Mouse (Mus musculus): ENCODE data around the gene Coro7. TPM values are rescaled to one million over a fixed set of nuclear protein-coding genes. Genes with fewer than 3 reads are reported as not detected.

The Coro7 gene
- total RNA-seq, 1 experiment, result 14.4 TPM

- peaks cover 17 to 46% of the 10 kb centered on the region in 2 experiments for H3K4me1 ChIP-seq (ENCODE audit: control insufficient read depth in 2 of 2, insufficient read depth in 2 of 2, low read length in 2 of 2, poor library complexity in 1 of 2)
- in situ Hi-C loops (cut with MboI; ENCODE audit: low sequenced_read_pairs in 2 of 2, unreplicated experiment in 2 of 2), result no loop called here
- H3K36me3 ChIP-seq (ENCODE audit: control insufficient read depth, insufficient read depth, low read length, poor library complexity, severe bottlenecking), result no peaks in the 10 kb centered on the region
- peak overlapping the region; percentile 89 for H3K9ac ChIP-seq (ENCODE audit: insufficient read depth, low read depth, low read length, poor library complexity, severe bottlenecking)
- no peaks in the 10 kb centered on the region for H3K9me3 ChIP-seq (ENCODE audit: control insufficient read depth, insufficient read depth, low read depth, low read length)
- TF ChIP-seq HCFC1 (IDR thresholded peaks at IDR 0.05; ENCODE audit: borderline replicate concordance, insufficient read depth, low read length) (no peak), ZNF384 (IDR thresholded peaks at IDR 0.05; ENCODE audit: low read depth, low read length) (no peak), CHD2 (IDR thresholded peaks at IDR 0.05; ENCODE audit: low read depth, low read length) (no peak), MAFK (IDR thresholded peaks at IDR 0.05; ENCODE audit: insufficient read depth, low read depth, low read length) (no peak), ZC3H11A (IDR thresholded peaks at IDR 0.05; ENCODE audit: borderline replicate concordance, low read depth, low read length) (no peak)
- H3K27ac ChIP-seq (ENCODE audit: insufficient read depth, low read depth, low read length, poor library complexity, severe bottlenecking), result no peak overlapping the region
- peak overlapping the region; percentile 96 for H3K4me3 ChIP-seq (ENCODE audit: insufficient read depth in 1 of 2, low read depth in 1 of 2, low read length in 2 of 2, poor library complexity in 1 of 2, severe bottlenecking in 1 of 2)
- no peak for DNase-seq (ENCODE audit: low read depth, low spot score)
Measured at GRCm38 (mm10) chr16:4595527-4595963, 84.0 kb downstream of the Coro7 start.

DNA sequence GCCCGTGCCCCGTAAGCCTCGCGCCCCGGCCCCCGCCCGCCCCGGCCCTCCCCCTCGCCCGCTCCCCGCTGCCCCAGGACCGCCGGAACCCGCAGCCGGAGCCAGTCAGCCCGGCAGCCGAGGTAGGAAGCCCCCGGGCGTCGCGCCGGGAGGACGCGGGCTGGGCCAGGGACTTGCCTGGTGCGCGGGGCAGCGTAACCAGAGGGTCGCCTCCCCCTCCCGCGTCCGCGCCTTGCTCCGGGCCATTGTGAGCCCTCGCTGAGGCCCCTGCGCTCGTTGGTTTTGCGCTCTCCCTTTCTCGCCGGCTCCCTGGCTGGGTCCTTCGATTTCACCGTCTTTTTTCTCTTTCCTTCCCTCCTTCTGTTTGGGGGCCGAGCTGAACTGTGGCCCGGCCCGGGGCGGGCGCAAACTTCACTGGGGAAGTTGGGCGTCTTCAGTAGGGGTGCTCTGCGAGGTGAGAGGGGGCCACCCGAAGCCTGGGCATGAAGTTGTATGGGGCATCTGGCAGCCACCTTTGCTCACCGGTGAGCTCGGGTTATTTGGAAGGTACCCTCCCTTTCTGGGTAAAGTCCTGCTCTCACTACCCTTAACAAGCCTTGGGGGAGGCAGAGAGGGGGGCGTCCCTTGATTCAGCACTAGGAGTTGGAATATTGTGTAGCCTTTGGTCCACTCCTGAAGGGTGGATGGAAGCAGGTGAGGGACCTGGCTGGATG lies 84.6 kb downstream of the Coro7 start:
- Histone ChIP-seq H3K4me1 (ENCODE audit: control insufficient read depth in 2 of 2, insufficient read depth in 2 of 2, low read length in 2 of 2, poor library complexity in 1 of 2) (peaks cover 15 to 41% of the 10 kb centered on the region in 2 experiments), H3K9ac (ENCODE audit: insufficient read depth, low read depth, low read length, poor library complexity, severe bottlenecking) (peak overlapping the region; percentile 89), H3K36me3 (ENCODE audit: control insufficient read depth, insufficient read depth, low read length, poor library complexity, severe bottlenecking) (no peaks in the 10 kb centered on the region), H3K27ac (ENCODE audit: insufficient read depth, low read depth, low read length, poor library complexity, severe bottlenecking) (peak overlapping the region; percentile 59), H3K4me3 (ENCODE audit: insufficient read depth in 1 of 2, low read depth in 1 of 2, low read length in 2 of 2, poor library complexity in 1 of 2, severe bottlenecking in 1 of 2) (peak overlapping the region; percentile 96), H3K9me3 (ENCODE audit: control insufficient read depth, insufficient read depth, low read depth, low read length) (no peaks in the 10 kb centered on the region)
- DNase-seq (ENCODE audit: low read depth, low spot score), result no peak
- TF ChIP-seq HCFC1 (IDR thresholded peaks at IDR 0.05; ENCODE audit: borderline replicate concordance, insufficient read depth, low read length) (no peak), ZNF384 (IDR thresholded peaks at IDR 0.05; ENCODE audit: low read depth, low read length) (no peak), MAFK (IDR thresholded peaks at IDR 0.05; ENCODE audit: insufficient read depth, low read depth, low read length) (no peak), ZC3H11A (IDR thresholded peaks at IDR 0.05; ENCODE audit: borderline replicate concordance, low read depth, low read length) (no peak), CHD2 (IDR thresholded peaks at IDR 0.05; ENCODE audit: low read depth, low read length) (no peak)
- in situ Hi-C loops (cut with MboI; ENCODE audit: low sequenced_read_pairs in 2 of 2, unreplicated experiment in 2 of 2), result no loop called here

- no peak for TF ChIP-seq CHD2 (IDR thresholded peaks at IDR 0.05; ENCODE audit: low read depth, low read length)
- no peak for TF ChIP-seq MAFK (IDR thresholded peaks at IDR 0.05; ENCODE audit: insufficient read depth, low read depth, low read length)
- no peak for TF ChIP-seq HCFC1 (IDR thresholded peaks at IDR 0.05; ENCODE audit: borderline replicate concordance, insufficient read depth, low read length)
- no peak for TF ChIP-seq ZC3H11A (IDR thresholded peaks at IDR 0.05; ENCODE audit: borderline replicate concordance, low read depth, low read length)
- no peak for TF ChIP-seq ZNF384 (IDR thresholded peaks at IDR 0.05; ENCODE audit: low read depth, low read length)
- Histone ChIP-seq H3K9ac (ENCODE audit: insufficient read depth, low read depth, low read length, poor library complexity, severe bottlenecking) (peak within 1 kb of the TSS; percentile 89), H3K4me3 (ENCODE audit: insufficient read depth in 1 of 2, low read depth in 1 of 2, low read length in 2 of 2, poor library complexity in 1 of 2, severe bottlenecking in 1 of 2) (peak within 1 kb of the TSS; percentile 96), H3K4me1 (ENCODE audit: control insufficient read depth in 2 of 2, insufficient read depth in 2 of 2, low read length in 2 of 2, poor library complexity in 1 of 2) (peaks cover 9 to 34% of the 10 kb centered on the region in 2 experiments), H3K36me3 (ENCODE audit: control insufficient read depth, insufficient read depth, low read length, poor library complexity, severe bottlenecking) (no peaks in the 10 kb centered on the region), H3K27ac (ENCODE audit: insufficient read depth, low read depth, low read length, poor library complexity, severe bottlenecking) (peak within 1 kb of the TSS; percentile 78), H3K9me3 (ENCODE audit: control insufficient read depth, insufficient read depth, low read depth, low read length) (no peaks in the 10 kb centered on the region)
- DNase-seq (ENCODE audit: low read depth, low spot score), result peak; percentile 73
- in situ Hi-C loops (cut with MboI; ENCODE audit: low sequenced_read_pairs in 2 of 2, unreplicated experiment in 2 of 2), result no loop called here
Measured at GRCm38 (mm10) chr16:4593971-4594813, 85.4 kb downstream of the Coro7 start, which contains the start of gene Glis2. Gene Glis2 (plus strand): TSS chr16:4594713.

DNA sequence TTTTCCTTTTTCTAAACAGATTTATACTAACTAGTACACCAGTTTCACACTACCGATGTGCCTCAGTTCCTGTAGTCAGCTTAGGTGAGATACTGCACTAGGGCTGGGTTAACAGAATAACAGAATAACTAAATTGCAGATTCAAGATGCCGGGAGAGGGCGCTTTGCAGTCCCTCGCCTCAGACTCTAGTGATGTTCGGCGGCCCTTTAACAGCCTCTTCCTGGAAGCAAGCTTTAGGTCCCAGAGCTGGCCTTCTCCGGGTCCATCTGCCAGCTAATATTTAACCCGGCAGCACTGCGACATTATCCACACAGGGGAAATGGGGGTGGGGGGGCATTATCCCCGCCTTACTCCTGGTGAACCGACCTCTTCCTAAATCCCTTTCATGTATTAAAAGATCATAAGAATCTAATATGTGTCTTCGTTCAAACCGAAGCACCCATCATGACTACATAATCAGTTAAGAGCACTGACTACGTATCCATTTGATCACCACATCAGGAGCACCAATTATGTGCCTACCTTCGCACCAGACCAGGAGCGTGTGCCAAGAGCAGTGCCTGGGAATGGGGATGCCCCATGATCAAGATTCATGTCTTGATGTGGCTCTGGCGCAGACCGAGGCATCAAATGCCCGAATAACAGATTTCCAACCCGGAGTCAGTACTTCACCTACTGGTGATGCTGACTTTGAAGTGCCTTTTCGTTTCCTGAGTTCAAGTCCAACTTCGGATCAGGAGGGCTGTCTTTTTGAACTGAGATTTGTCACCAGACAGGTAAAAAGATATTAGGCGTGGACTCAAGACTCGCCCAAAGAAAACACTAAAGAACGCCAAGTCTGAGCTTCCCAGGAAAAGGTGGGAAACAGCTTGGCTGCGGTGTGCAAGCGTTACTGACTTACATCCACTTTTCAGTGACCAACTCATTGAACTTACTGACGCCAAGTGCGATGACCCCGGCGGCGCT lies 86.4 kb downstream of the Coro7 start:
- DNase-seq (ENCODE audit: low read depth, low spot score), result no peak

More for the DNA sequence above, 86.4 kb downstream of the Coro7 start:
- in situ Hi-C loops (cut with MboI; ENCODE audit: low sequenced_read_pairs in 2 of 2, unreplicated experiment in 2 of 2), result no loop called here
- Histone ChIP-seq H3K36me3 (ENCODE audit: control insufficient read depth, insufficient read depth, low read length, poor library complexity, severe bottlenecking) (no peaks in the 10 kb centered on the region), H3K4me3 (ENCODE audit: insufficient read depth in 1 of 2, low read depth in 1 of 2, low read length in 2 of 2, poor library complexity in 1 of 2, severe bottlenecking in 1 of 2) (peak overlapping the region; percentile 96), H3K27ac (ENCODE audit: insufficient read depth, low read depth, low read length, poor library complexity, severe bottlenecking) (peak overlapping the region; percentile 78; the same call in 1 of the 2 replicates), H3K4me1 (ENCODE audit: control insufficient read depth in 2 of 2, insufficient read depth in 2 of 2, low read length in 2 of 2, poor library complexity in 1 of 2) (peaks cover 9 to 25% of the 10 kb centered on the region in 2 experiments), H3K9me3 (ENCODE audit: control insufficient read depth, insufficient read depth, low read depth, low read length) (no peaks in the 10 kb centered on the region), H3K9ac (ENCODE audit: insufficient read depth, low read depth, low read length, poor library complexity, severe bottlenecking) (peak overlapping the region; percentile 69)
- TF ChIP-seq MAFK (IDR thresholded peaks at IDR 0.05; ENCODE audit: insufficient read depth, low read depth, low read length), result no peak
- no peak for TF ChIP-seq ZNF384 (IDR thresholded peaks at IDR 0.05; ENCODE audit: low read depth, low read length)
- TF ChIP-seq HCFC1 (IDR thresholded peaks at IDR 0.05; ENCODE audit: borderline replicate concordance, insufficient read depth, low read length), result no peak
- no peak for TF ChIP-seq ZC3H11A (IDR thresholded peaks at IDR 0.05; ENCODE audit: borderline replicate concordance, low read depth, low read length)
- no peak for TF ChIP-seq CHD2 (IDR thresholded peaks at IDR 0.05; ENCODE audit: low read depth, low read length)

Measured in ES-E14 (cell line).